Mouse (Mus musculus) embryonic fibroblast, embryonic 13.5 days (primary cell): ENCODE measurements at regions not wholly inside any gene's neighbourhood (a gene's known extent, or its start where the extent isn't known, plus 50 kb on each side); places are given as distances from the start of the nearest gene placed in this dataset.

Experiments used
- CTCF ChIP-seq: IDR thresholded peaks from 2 replicates; pipeline ENCODE4 v1.5.1; 2011; ENCODE audit warnings: mild to moderate bottlenecking, control low read depth, low read length, moderate library complexity, borderline replicate concordance; ENCODE audit not compliant: insufficient read depth
- POLR2A ChIP-seq: IDR thresholded peaks from 2 replicates; pipeline ENCODE4 v1.6.1; 2011; ENCODE audit warnings: low read depth, mild to moderate bottlenecking, control low read depth, low read length, moderate library complexity

DNA sequence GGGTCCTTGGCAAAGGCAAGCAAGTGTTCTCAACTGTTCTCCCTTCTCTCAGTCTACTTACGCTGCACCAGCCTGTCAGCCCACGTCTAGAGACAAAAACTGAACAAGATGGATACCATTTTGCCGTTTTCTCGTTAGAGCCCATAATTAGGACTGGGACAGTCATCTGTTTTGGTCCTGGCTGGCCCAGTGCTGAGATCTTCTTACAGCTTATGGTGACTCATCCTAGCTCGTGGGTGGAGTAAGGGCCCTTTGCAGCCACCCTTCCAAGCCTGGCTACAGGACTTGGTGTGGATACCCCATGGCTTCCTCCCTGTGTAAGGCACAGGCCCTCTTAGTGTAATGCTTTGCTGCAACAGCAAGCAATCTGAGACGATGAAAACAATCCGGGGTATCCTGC is 246.4 kb downstream of the Rps24 start:
- no peak for TF ChIP-seq CTCF
- TF ChIP-seq POLR2A: no peak
